Mouse (Mus musculus) adrenal gland, postnatal 4 days (tissue): ENCODE data around the gene Sigmar1. TPM values are rescaled to one million over a fixed set of nuclear protein-coding genes. Genes with fewer than 3 reads are reported as not detected.
A peak's percentile ranks its signal among the peaks of the same experiment; 100 is the strongest.

Experiments used
- DNase-seq, 2 experiments: peaks; one replicate each; pipeline ENCODE4 v3.0.0; 2021 to 2022; ENCODE audit warnings: low spot score in 2 of 2, mixed read lengths in 2 of 2
- total RNA-seq, 2 experiments: library from RNA; stranded (reverse); gene quantifications; 2 replicates each; pipeline ENCODE4 v1.2.3; 2021

The Sigmar1 gene
- total RNA-seq, 2 experiments from 2014 or later = 70.9 to 74.0 TPM

GRCm38 (mm10) chr4:41758021-41758420 lies 2.1 kb upstream of the Sigmar1 start:
- no peak for DNase-seq

DNA sequence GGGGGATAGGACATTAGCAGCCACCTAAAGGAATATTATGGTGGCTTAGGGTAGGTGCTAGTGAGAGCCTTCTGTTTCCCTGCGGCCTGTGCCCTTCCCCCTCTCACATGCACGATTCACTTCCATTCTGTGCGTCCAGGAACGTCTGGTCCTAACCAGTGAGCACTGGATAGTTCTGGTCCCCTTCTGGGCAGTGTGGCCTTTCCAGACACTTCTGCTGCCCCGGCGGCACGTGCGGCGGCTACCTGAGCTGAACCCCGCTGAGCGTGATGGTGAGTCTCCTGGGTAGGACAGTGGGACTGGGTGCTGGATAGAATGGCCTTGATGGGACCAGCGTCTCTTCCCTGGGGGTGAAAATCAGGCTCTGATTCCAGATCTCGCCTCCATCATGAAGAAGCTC lies 1.4 kb upstream of the Sigmar1 start:
- no peak for DNase-seq

- no peak for DNase-seq
Observed at GRCm38 (mm10) chr4:41756440-41756839, 483 bp upstream of the Sigmar1 start.

GRCm38 (mm10) chr4:41754797-41755337 lies 1.1 kb downstream of the Sigmar1 start, which contains the start of gene Galt:
Gene Galt (plus strand): TSS chr4:41755228.
- DNase-seq = no peak

GRCm38 (mm10) chr4:41745021-41745420 lies 10.9 kb downstream of the Sigmar1 start:
- no peak for DNase-seq

DNA sequence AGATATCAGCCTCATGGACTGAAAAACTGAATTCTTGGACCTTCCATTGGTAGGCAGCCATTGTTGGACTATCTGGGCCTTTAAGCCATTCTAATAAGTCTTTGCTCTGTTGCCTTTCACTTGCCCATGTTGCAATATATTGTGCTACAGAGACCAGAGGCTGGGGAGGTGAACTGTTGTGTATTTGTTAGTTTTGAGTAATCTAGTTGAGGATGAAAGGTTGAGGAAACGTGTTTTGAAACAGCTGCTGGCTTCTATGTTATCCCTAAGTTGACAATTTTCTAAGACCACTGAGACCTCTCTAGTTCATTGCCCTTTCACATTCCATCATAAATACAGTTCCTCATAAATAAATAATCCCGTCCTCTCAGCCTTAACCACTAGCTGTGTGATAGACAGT lies 11.8 kb downstream of the Sigmar1 start:
- no peak for DNase-seq

DNA sequence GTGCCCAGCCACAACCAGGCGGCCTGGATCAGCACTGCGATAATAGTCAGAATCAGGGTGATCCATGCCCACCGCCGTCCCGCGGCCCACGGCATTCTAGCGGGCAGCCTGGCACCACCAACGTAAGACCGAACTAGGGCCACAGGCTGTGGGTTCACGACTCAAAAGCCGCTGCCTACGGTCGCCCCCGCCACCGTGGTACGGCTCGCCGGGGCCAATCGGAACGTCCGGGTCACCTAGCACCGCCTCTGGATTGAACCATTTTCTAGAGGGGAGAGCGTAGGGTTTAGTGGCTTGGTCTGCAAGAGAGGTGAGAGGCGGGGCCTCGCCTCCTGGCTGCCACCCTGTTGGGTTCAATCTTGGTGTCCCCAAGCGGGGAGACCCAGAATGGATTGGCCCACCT lies 14.8 kb downstream of the Sigmar1 start:
- peak; percentile 72 to 87 for DNase-seq

GRCm38 (mm10) chr4:41740380-41741157 lies 15.4 kb downstream of the Sigmar1 start:
- no peak for DNase-seq

DNA sequence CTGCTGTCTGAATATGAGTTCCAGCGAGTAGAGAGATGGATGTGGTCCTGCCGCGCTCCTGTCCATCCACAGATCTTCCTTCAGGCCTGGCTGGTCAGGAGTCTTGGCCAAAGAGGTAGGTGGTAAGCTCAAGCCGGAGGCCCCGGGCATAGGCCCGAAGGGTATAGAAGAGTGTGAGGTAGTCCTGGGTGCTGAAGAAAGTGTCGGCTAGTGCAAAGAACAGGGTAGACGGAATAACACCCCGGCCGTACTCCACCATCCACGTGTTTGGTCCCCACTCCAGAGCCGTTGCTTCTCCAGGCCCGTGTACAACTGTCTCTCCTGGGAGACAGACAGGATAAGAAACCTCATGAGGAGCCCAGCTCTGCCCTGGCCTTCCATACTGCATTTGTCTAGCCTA lies 16.7 kb downstream of the Sigmar1 start:
- DNase-seq = no peak

DNA sequence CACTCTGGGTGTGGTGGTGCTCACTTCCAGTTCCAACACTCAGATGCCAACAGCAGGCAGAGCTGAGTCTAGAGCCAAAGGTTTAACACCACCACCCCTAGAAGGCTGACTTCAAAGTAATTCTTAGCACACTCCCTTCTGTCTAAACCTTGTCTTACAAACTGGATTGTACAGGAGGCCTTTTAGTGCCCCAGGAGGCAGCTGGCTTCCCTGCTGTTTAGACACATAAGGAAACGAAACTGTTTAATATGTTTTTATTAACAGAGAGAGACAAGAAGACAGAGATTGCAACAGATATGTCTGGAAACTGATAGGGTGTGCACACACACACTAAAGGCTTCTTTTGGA lies 17.7 kb downstream of the Sigmar1 start:
- no peak for DNase-seq

GRCm38 (mm10) chr4:41737602-41738255 lies 18.2 kb downstream of the Sigmar1 start:
- DNase-seq = peak in 1 of 2 experiments; percentile 62

GRCm38 (mm10) chr4:41731052-41731765 lies 24.7 kb downstream of the Sigmar1 start, which contains the start of gene Arid3c:
Gene Arid3c (minus strand): TSS chr4:41731142.
- DNase-seq = no peak

DNA sequence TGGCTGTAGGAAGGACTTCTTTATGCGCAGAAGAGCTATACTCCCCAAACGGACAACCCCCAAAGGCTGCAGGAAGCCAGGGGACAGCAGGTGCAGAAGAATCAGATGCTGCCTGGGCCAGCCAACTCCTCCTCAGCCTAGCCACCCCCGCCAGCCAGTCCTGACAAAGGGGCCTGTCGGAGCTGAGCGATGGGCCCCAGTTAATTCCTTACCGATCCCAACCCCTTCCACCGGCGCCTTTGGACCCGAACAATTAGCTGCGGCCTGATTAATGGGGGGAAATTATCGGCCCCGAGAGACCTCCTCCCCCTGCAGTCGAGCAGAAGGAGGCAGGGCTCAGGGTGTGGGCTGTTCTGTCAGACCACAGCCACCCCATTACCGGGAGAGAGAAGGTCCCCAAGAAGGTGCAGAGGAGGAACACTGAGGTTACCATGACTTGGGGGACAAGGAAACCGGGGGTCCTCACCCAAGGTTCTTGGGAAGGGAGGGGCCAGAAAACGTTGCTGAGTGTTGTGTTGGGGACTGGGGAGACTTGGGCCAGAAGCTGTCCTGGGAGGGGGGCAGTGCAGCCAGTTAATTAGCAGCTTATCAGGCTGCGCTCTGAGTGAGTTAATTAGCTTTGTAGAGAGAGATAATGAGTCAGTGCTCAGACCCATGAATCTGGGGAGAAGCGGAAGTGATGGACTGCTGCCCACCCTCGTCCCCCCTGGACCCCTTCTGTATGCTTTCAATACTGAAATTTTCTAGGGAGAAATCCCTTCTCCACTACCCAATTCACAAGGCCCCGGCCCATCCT lies 28.9 kb downstream of the Sigmar1 start:
- DNase-seq = no peak

GRCm38 (mm10) chr4:41722918-41723351 lies 33.0 kb downstream of the Sigmar1 start, which contains the start of gene Dctn3:
Gene Dctn3 (minus strand): TSS chr4:41723170.
- DNase-seq = peak; percentile 58 to 80

GRCm38 (mm10) chr4:41716834-41717233 lies 39.1 kb downstream of the Sigmar1 start:
- DNase-seq = no peak

- no peak for DNase-seq
Observed at GRCm38 (mm10) chr4:41715596-41715995, 40.4 kb downstream of the Sigmar1 start.

DNA sequence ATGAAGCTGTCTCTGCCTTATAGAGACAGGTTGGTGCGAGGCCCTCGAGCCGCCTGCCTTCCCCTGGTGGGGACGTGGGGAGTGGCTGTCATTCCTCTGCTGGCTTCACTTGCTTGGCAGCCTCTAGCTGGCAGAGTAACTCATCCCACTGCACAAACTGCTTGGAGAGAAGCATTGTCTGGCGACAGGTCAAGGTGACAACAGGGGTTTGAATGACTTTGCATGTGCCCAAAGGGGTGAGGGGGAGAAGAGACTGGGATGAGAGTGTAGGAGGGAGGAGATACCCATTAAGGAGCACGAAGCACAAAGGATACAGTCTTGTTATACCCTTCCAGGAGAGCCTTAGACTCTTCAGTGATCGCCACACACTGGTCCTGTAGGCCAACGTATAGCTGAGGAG lies 40.9 kb downstream of the Sigmar1 start:
- DNase-seq = no peak

DNA sequence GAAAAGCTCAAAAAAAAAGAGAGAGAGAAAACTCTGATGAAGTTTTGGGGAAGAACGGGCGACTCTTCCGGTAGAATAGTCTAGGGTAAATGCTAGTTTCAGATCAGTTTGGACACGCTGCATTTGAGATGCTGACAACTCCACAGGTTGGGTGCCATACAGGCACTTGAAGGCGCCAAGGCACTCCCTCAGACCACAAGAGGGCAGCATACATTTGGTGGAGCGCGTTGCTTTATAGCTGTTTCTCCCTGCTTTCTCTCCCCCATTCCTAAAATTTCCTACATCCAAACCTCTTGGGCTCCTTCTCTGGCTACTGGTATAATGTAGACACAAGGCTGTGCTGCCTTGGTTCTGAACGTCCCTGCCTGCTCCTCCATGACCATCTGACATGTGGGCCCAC lies 41.7 kb downstream of the Sigmar1 start:
- peak in 1 of 2 experiments; percentile 39 for DNase-seq

- DNase-seq = peak; percentile 68 to 72
Observed at GRCm38 (mm10) chr4:41713197-41714067, 42.5 kb downstream of the Sigmar1 start, which contains the start of gene Rpp25l. Gene Rpp25l (minus strand): TSS chr4:41713534.
